Mouse (Mus musculus) liver, postnatal 0 days (tissue): ENCODE results near the gene Lysmd1.

Experiments
- CTCF ChIP-seq: sonication (generic); IDR thresholded peaks from 2 replicates; pipeline ENCODE4 v1.5.1; 2016; ENCODE audit warnings: antibody characterized with exemption, low read depth
- EP300 ChIP-seq: IDR thresholded peaks from 2 replicates; pipeline ENCODE4 v1.6.1; 2016; ENCODE audit warnings: antibody characterized with exemption, low read depth, mild to moderate bottlenecking

DNA sequence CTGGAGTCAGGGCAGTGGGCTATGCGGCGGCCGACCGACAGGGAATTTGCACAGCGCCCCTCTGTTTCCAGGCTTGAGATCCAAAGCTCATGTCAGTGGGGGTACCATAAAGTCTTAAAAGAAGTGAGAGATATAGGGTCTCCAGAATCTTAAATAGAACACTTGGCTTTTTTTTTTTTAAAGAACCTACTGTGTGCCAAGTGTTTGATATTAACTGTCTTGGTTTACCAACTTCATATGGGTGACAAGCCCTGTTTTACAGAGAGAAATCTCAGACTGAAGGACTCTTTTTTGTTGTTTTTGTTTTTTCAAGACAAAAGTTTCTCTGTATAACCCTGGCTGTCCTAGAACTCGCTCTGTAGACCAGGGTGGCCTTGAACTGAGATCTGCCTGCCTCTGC, 6.9 kb downstream of the Lysmd1 start:
- TF ChIP-seq CTCF = no peak
- no peak for TF ChIP-seq EP300
